Mouse (Mus musculus): ENCODE results near the gene Rpl26. TPM values are rescaled to one million over a fixed set of nuclear protein-coding genes. Genes with fewer than 3 reads are reported as not detected.

Gene Rpl26
- total RNA-seq, 2 experiments from 2014 or later, result 612 to 679 TPM

- intact Hi-C loops (cut with DNase I), result no loop called here
- no peak for DNase-seq (ENCODE audit: low spot score)
These were observed 53.0 kb downstream of the Rpl26 start for GRCm38 (mm10) chr11:68954408-68954807.

- no peak for DNase-seq (ENCODE audit: low spot score)
- intact Hi-C loops (cut with DNase I), result no loop called here
These were observed 54.1 kb downstream of the Rpl26 start for GRCm38 (mm10) chr11:68955473-68955872.

DNA sequence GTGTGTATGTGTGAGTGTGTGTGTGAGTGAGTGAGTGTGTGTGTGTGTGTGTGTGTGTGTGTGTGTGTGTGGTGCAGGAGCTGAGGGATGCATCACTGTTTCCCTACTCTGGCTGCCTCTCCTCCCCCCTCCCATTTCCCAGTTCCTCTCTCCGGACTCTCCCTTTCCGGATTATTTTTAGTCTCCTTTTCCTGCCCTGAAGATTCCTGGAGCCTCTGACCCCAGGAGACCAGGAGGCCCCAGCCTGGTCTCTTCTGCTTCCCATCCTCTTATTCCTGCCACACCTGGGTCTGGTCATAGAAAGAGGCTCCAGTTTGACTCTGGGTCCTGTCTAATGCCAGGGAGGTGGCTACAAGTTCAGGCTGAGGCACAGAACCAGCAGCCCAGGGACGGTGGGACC lies 54.7 kb downstream of the Rpl26 start:
- intact Hi-C loops (cut with DNase I), result no loop called here

More for the DNA sequence above, 54.7 kb downstream of the Rpl26 start:
- peak; percentile 34 for DNase-seq (ENCODE audit: low spot score)

Other genes with a start within 250 kb of the Rpl26 start
- 10 to 100 TPM; 30.4 to 32.0 TPM for gene Myh10, start 210.0 kb upstream of the Rpl26 start, total RNA-seq (2021)
- 10 to 100 TPM; 56.0 to 60.9 TPM for gene Ndel1, start 29.7 kb upstream of the Rpl26 start, total RNA-seq (2021)
- under 1 TPM in 1 of 2 experiments, not detected in 1; 0.08 TPM for gene Rnf222, start 13.0 kb upstream of the Rpl26 start, total RNA-seq (2021)
- gene Odf4, start 25.5 kb downstream of the Rpl26 start, total RNA-seq (2021), result not detected
- 10 to 100 TPM; 28.1 to 32.4 TPM for gene Arhgef15, start 55.9 kb downstream of the Rpl26 start, total RNA-seq (2021)
- 1 to 10 TPM; 6.4 to 7.4 TPM for gene Slc25a35, start 66.5 kb downstream of the Rpl26 start, total RNA-seq (2021)
- gene Rangrf, start 73.6 kb downstream of the Rpl26 start, total RNA-seq (2021), result 10 to 100 TPM; 80.3 to 89.1 TPM
- gene Pfas, start 106.9 kb downstream of the Rpl26 start, total RNA-seq (2021), result 1 to 10 TPM; 5.6 to 6.8 TPM
- gene Ctc1, start 114.3 kb downstream of the Rpl26 start, total RNA-seq (2021), result 10 to 100 TPM; 11.5 to 13.7 TPM
- 1 to 10 TPM in 1 of 2 experiments, under 1 TPM in 1; 0.62 to 1.2 TPM for gene Aurkb, start 144.1 kb downstream of the Rpl26 start, total RNA-seq (2021)
- 10 to 100 TPM; 14.4 to 16.4 TPM for gene Borcs6, start 158.1 kb downstream of the Rpl26 start, total RNA-seq (2021)
- gene Tmem107, start 169.2 kb downstream of the Rpl26 start, total RNA-seq (2021), result 1 to 10 TPM; 4.4 to 9.8 TPM
- gene Vamp2, start 186.9 kb downstream of the Rpl26 start, total RNA-seq (2021), result 10 to 100 TPM; 59.6 to 65.7 TPM
- 10 to 100 TPM; 32.3 to 61.0 TPM for gene Per1, start 193.6 kb downstream of the Rpl26 start, total RNA-seq (2021)
- under 1 TPM in 1 of 2 experiments, not detected in 1; 0.14 TPM for gene Hes7, start 218.8 kb downstream of the Rpl26 start, total RNA-seq (2021)
- gene 9130213A22Rik, start 221.0 kb downstream of the Rpl26 start, total RNA-seq (2021), result under 1 TPM in 1 of 2 experiments, not detected in 1; 0.21 TPM
- not detected for gene Aloxe3, start 224.3 kb downstream of the Rpl26 start, total RNA-seq (2021)

Measured in heart, postnatal 25 days (tissue).